Mouse (Mus musculus): ENCODE measurements at regions not wholly inside any gene's neighbourhood (a gene's known extent, or its start where the extent isn't known, plus 50 kb on each side); places are given as distances from the start of the nearest gene placed in this dataset.

- DNase-seq (ENCODE audit: low spot score), result no peak
Measured at GRCm38 (mm10) chr2:163138688-163139385, 51.2 kb upstream of the Gtsf1l start.

GRCm38 (mm10) chr2:163142762-163143388 lies 55.2 kb upstream of the Gtsf1l start:
- no peak for DNase-seq (ENCODE audit: low spot score)

- DNase-seq (ENCODE audit: low spot score), result no peak
Measured at GRCm38 (mm10) chr2:163143413-163143812, 55.8 kb upstream of the Gtsf1l start.

GRCm38 (mm10) chr2:163146001-163146400 lies 56.9 kb upstream of the Tox2 start:
- no peak for DNase-seq (ENCODE audit: low spot score)

- no peak for DNase-seq (ENCODE audit: low spot score)
Measured at GRCm38 (mm10) chr2:163146481-163146880, 56.4 kb upstream of the Tox2 start.

- no peak for DNase-seq (ENCODE audit: low spot score)
Measured at GRCm38 (mm10) chr2:163147381-163147780, 55.5 kb upstream of the Tox2 start.

- DNase-seq (ENCODE audit: low spot score), result no peak
Measured at GRCm38 (mm10) chr2:163151016-163151415, 51.9 kb upstream of the Tox2 start.

- peak; percentile 70 for DNase-seq (ENCODE audit: low spot score)
Measured at GRCm38 (mm10) chr2:163152340-163153033, 50.4 kb upstream of the Tox2 start.
